14 mouse cellular contexts compared by ENCODE assay signal in the genomic region with DNA sequence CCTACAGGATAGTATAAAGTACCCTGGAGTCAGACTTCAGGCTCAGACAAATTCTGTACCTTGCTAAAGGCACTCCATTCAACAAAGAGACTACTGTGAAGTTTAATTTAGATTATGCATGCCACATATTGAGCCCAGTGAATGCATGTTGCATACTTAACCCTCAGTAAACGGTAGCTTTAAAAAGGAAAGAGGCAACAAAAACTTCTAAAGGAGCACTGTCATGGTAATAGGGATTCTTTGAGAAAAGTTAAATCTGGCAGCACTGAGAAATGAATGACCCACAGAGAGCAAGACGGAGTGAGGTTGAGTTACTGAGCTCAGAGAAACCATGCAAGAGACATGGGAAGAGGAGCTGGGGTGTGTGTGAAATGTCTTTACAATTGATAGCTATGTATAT. TPM values are rescaled to one million over a fixed set of nuclear protein-coding genes. Genes with fewer than 3 reads are reported as not detected.
A peak's percentile ranks its signal among the peaks of the same experiment; 100 is the strongest.
DNase-seq lines count a peak whose midpoint lies in the region; ATAC-seq and TF ChIP-seq lines count a peak whose summit lies in the region.
"Had no signal": no experiment of that assay in that cellular context is flagged by ENCODE, and none has a peak within 500 bp of the region (broad histone marks: within the 10 kb centered on the region; RNA-seq: fewer than 3 reads in every experiment).

No protein-coding gene starts in this region.

- H3K36me3 ChIP-seq in midbrain, embryonic 11.5 days (ENCODE audit: control insufficient read depth, insufficient read depth, low read length) = no peaks in the 10 kb centered on the region
- no peaks in the 10 kb centered on the region for H3K36me3 ChIP-seq in midbrain, postnatal 0 days (ENCODE audit: insufficient read depth, low read length)
- H3K36me3 ChIP-seq in hindbrain, embryonic 13.5 days = no peaks in the 10 kb centered on the region
- H3K36me3 ChIP-seq in neural tube, embryonic 15.5 days = no peaks in the 10 kb centered on the region
- H3K36me3 ChIP-seq: embryonic facial prominence, embryonic 12.5 days had no signal

- no peaks in the 10 kb centered on the region for H3K9me3 ChIP-seq in midbrain, embryonic 11.5 days (ENCODE audit: control insufficient read depth, low read length)
- no peaks in the 10 kb centered on the region for H3K9me3 ChIP-seq in midbrain, postnatal 0 days (ENCODE audit: low read length)
- H3K9me3 ChIP-seq in hindbrain, embryonic 13.5 days = no peaks in the 10 kb centered on the region
- H3K9me3 ChIP-seq in neural tube, embryonic 15.5 days (replicated peaks) = no peaks in the 10 kb centered on the region
- H3K9me3 ChIP-seq: embryonic facial prominence, embryonic 12.5 days had no signal

- ATAC-seq in midbrain, embryonic 11.5 days (ENCODE audit: low FRiP score) = peak; percentile 90
- ATAC-seq in midbrain, postnatal 0 days (ENCODE audit: low FRiP score) = no peak
- peak; percentile 66 for ATAC-seq in hindbrain, embryonic 13.5 days (ENCODE audit: low FRiP score)
- ATAC-seq in neural tube, embryonic 15.5 days (ENCODE audit: low FRiP score) = no peak

- no peak overlapping the region for H3K9ac ChIP-seq in midbrain, embryonic 11.5 days (ENCODE audit: low read length)
- H3K9ac ChIP-seq in midbrain, postnatal 0 days (replicated peaks; ENCODE audit: low read length, poor library complexity, severe bottlenecking) = no peak overlapping the region
- no peak overlapping the region for H3K9ac ChIP-seq in hindbrain, embryonic 13.5 days
- no peak overlapping the region for H3K9ac ChIP-seq in neural tube, embryonic 15.5 days (replicated peaks)
- H3K9ac ChIP-seq: embryonic facial prominence, embryonic 12.5 days had no signal

- H3K27ac ChIP-seq in midbrain, embryonic 11.5 days (ENCODE audit: low read depth, low read length) = peak overlapping the region; percentile 27; the same call in 1 of the 2 replicates
- H3K27ac ChIP-seq in midbrain, postnatal 0 days (ENCODE audit: low read depth, low read length) = no peak overlapping the region
- H3K27ac ChIP-seq in hindbrain, embryonic 13.5 days = peak overlapping the region; percentile 40; the same call in 1 of the 2 replicates
- 0 out of 2 replicates have a peak overlapping the region, but pooled peaks have one; percentile 3 for H3K27ac ChIP-seq in neural tube, embryonic 15.5 days (replicated peaks)
- H3K27ac ChIP-seq: embryonic facial prominence, embryonic 12.5 days had no signal

- H3K4me1 ChIP-seq in midbrain, embryonic 11.5 days (ENCODE audit: control insufficient read depth, insufficient read depth, low read length) = peaks cover 20% of the 10 kb centered on the region
- no peaks in the 10 kb centered on the region for H3K4me1 ChIP-seq in midbrain, postnatal 0 days (ENCODE audit: insufficient read depth, low read length)
- peaks cover 8% of the 10 kb centered on the region for H3K4me1 ChIP-seq in hindbrain, embryonic 13.5 days (replicated peaks)
- 0 out of 2 replicates have a peak, but pooled peaks cover 6% of the 10 kb centered on the region for H3K4me1 ChIP-seq in neural tube, embryonic 15.5 days

- no peaks in the 10 kb centered on the region for H3K27me3 ChIP-seq in midbrain, embryonic 11.5 days (ENCODE audit: control insufficient read depth, insufficient read depth, low read length)
- no peaks in the 10 kb centered on the region for H3K27me3 ChIP-seq in midbrain, postnatal 0 days (ENCODE audit: insufficient read depth, low read length)
- no peaks in the 10 kb centered on the region for H3K27me3 ChIP-seq in hindbrain, embryonic 13.5 days
- no peaks in the 10 kb centered on the region for H3K27me3 ChIP-seq in neural tube, embryonic 15.5 days (replicated peaks)
- H3K27me3 ChIP-seq: embryonic facial prominence, embryonic 12.5 days had no signal

- no peak overlapping the region for H3K4me2 ChIP-seq in midbrain, embryonic 11.5 days
- no peak overlapping the region for H3K4me2 ChIP-seq in midbrain, postnatal 0 days (ENCODE audit: low read depth, low read length, poor library complexity, severe bottlenecking)
- H3K4me2 ChIP-seq in hindbrain, embryonic 13.5 days = peak overlapping the region; percentile 13; the same call in 1 of the 2 replicates
- no peak overlapping the region for H3K4me2 ChIP-seq in neural tube, embryonic 15.5 days
- H3K4me2 ChIP-seq: embryonic facial prominence, embryonic 12.5 days; liver, embryonic 11.5 days had no signal

- TF ChIP-seq CTCF in midbrain, postnatal 0 days (IDR thresholded peaks at IDR 0.05) = no peak

- DNase-seq in midbrain, embryonic 11.5 days (ENCODE audit: low spot score, missing footprints) = peak; percentile 88
- DNase-seq in midbrain, postnatal 0 days (ENCODE audit: low spot score) = no peak
- DNase-seq in embryo, embryonic 11 days = peak; percentile 17
- no peak for DNase-seq in yolk sac, embryonic 10.5 days (ENCODE audit: low spot score)
- DNase-seq in kidney, postnatal 4 days = no peak
- DNase-seq: adrenal gland, postnatal 25 days; cerebellum, adult 11-12 months; kidney, postnatal 25 days; lung, postnatal 36 days had no signal

- 11% methylated on average over 2 of the region's 2 CpGs for WGBS in midbrain, embryonic 11.5 days
- WGBS in midbrain, postnatal 0 days = 14% methylated on average over 2 of the region's 2 CpGs
- 8% methylated on average over 2 of the region's 2 CpGs for WGBS in hindbrain, embryonic 13.5 days
- 3% methylated on average over 2 of the region's 2 CpGs for WGBS in neural tube, embryonic 15.5 days

- no peak overlapping the region for H3K4me3 ChIP-seq in midbrain, embryonic 11.5 days (ENCODE audit: low read depth, low read length)
- H3K4me3 ChIP-seq in midbrain, postnatal 0 days (ENCODE audit: low read depth, low read length) = no peak overlapping the region
- no peak overlapping the region for H3K4me3 ChIP-seq in hindbrain, embryonic 13.5 days
- no peak overlapping the region for H3K4me3 ChIP-seq in neural tube, embryonic 15.5 days (replicated peaks)
- H3K4me3 ChIP-seq: embryonic facial prominence, embryonic 12.5 days; myocyte had no signal

RNA-seq across cellular contexts. Expression of a gene that starts 29.2 kb away (rescaled TPM):
- polyA plus RNA-seq in midbrain, embryonic 11.5 days (2014; fragmentation: Nextera tagmentation; extraction: Ambion mirVana) = 27.6 and 30.2 TPM in 2 replicates
- 14.8 and 20.3 TPM in 2 replicates for total RNA-seq in midbrain, postnatal 0 days (2014; rRNA removed)
- polyA plus RNA-seq in midbrain, postnatal 0 days (2015; fragmentation: Nextera tagmentation; extraction: Ambion mirVana) = 11.5 and 12.2 TPM in 2 replicates
- polyA plus RNA-seq in hindbrain, embryonic 13.5 days (2015; fragmentation: Nextera tagmentation; extraction: Ambion mirVana) = 18.8 and 21.7 TPM in 2 replicates
- polyA plus RNA-seq in neural tube, embryonic 15.5 days (2015; fragmentation: Nextera tagmentation; extraction: Ambion mirVana) = 14.5 and 14.6 TPM in 2 replicates

Comparison
In these comparisons a context has a peak if more than half of its experiments do, and no peak if none do; other contexts are left out.
1. ATAC-seq: peak in midbrain, embryonic 11.5 days (single experiment) and hindbrain, embryonic 13.5 days (single experiment); none in midbrain, postnatal 0 days (single experiment) and neural tube, embryonic 15.5 days (single experiment).
2. DNase-seq: peak in midbrain, embryonic 11.5 days (single experiment) and embryo, embryonic 11 days (single experiment); none in midbrain, postnatal 0 days (single experiment), yolk sac, embryonic 10.5 days (single experiment) and kidney, postnatal 4 days (0 of 2).